Mouse (Mus musculus): ENCODE data around the gene Tm9sf3.

GRCm38 (mm10) chr19:41191724-41192123 lies 72.1 kb downstream of the Tm9sf3 start:
- no peak for TF ChIP-seq CTCF (IDR thresholded peaks at IDR 0.05; ENCODE audit: borderline replicate concordance, insufficient read depth, low read length)
- TF ChIP-seq POLR2A (IDR thresholded peaks at IDR 0.05; ENCODE audit: low read depth, low read length) = no peak
